Mouse (Mus musculus) CD4-positive helper T cell, adult 2 months (primary cell): ENCODE data around the gene Gm10972.
A peak's percentile ranks its signal among the peaks of the same experiment; 100 is the strongest.
"Not testable (repeated sequence)": the region's sequence is repeated elsewhere in the genome, so short reads cannot be mapped to it uniquely, and the experiment has no call there.

Source experiments
- DNase-seq: peaks from one replicate; pipeline ENCODE4 v3.0.0-alpha.2; 2012; ENCODE audit warnings: low read depth, missing footprints, low spot score

Gene Gm10972

GRCm38 (mm10) chr3:94658740-94659095, 15.8 kb downstream of the Gm10972 start, which contains the start of gene Tuft1:
TSS of gene Tuft1 (minus strand) at chr3:94658872.
- DNase-seq, result not testable (repeated sequence)

GRCm38 (mm10) chr3:94659142-94659748, 16.3 kb downstream of the Gm10972 start:
- peak; percentile 40 for DNase-seq

- not testable (repeated sequence) for DNase-seq
Observed at GRCm38 (mm10) chr3:94660841-94661240, 17.9 kb downstream of the Gm10972 start.

- DNase-seq, result not testable (repeated sequence)
Observed at GRCm38 (mm10) chr3:94665060-94665802, 22.3 kb downstream of the Gm10972 start.

- not testable (repeated sequence) for DNase-seq
Observed at GRCm38 (mm10) chr3:94665896-94666295, 23.0 kb downstream of the Gm10972 start.

- not testable (repeated sequence) for DNase-seq
Observed at GRCm38 (mm10) chr3:94675101-94675500, 32.2 kb downstream of the Gm10972 start.

- no peak for DNase-seq
Observed at GRCm38 (mm10) chr3:94679351-94679841, 36.5 kb downstream of the Gm10972 start.

- DNase-seq, result not testable (repeated sequence)
Observed at GRCm38 (mm10) chr3:94680032-94680431, 37.1 kb downstream of the Gm10972 start.

- no peak for DNase-seq
Observed at GRCm38 (mm10) chr3:94680783-94681182, 37.9 kb downstream of the Gm10972 start.

- DNase-seq, result no peak
Observed at GRCm38 (mm10) chr3:94683646-94684045, 40.7 kb downstream of the Gm10972 start.

- DNase-seq, result not testable (repeated sequence)
Observed at GRCm38 (mm10) chr3:94685989-94686772, 43.3 kb downstream of the Gm10972 start.

- DNase-seq, result not testable (repeated sequence)
Observed at GRCm38 (mm10) chr3:94688698-94689097, 45.8 kb downstream of the Gm10972 start.

GRCm38 (mm10) chr3:94689195-94689594, 46.3 kb downstream of the Gm10972 start:
- DNase-seq, result not testable (repeated sequence)

GRCm38 (mm10) chr3:94690162-94690561, 47.2 kb downstream of the Gm10972 start:
- DNase-seq, result not testable (repeated sequence)

- no peak for DNase-seq
Observed at GRCm38 (mm10) chr3:94690616-94691247, 47.8 kb downstream of the Gm10972 start.

- not testable (repeated sequence) for DNase-seq
Observed at GRCm38 (mm10) chr3:94691694-94692093, 48.8 kb downstream of the Gm10972 start.
